Mouse (Mus musculus): ENCODE results near the gene Oscp1. TPM values are rescaled to one million over a fixed set of nuclear protein-coding genes. Genes with fewer than 3 reads are reported as not detected.

Gene Oscp1
- total RNA-seq (2015; ENCODE audit: low replicate concordance) = 1.3 and 14.8 TPM in 2 replicates
- total RNA-seq (2017; ENCODE audit: low replicate concordance) = 5.6 and 8.9 TPM in 2 replicates

GRCm38 (mm10) chr4:126058134-126058996 lies at the start of gene Oscp1:
Gene Oscp1 (plus strand): TSS chr4:126058565.
- peak; percentile 96 for ATAC-seq (replicated peaks; ENCODE audit: low FRiP score, poor library complexity, severe bottlenecking)

- ATAC-seq (replicated peaks; ENCODE audit: low FRiP score, poor library complexity, severe bottlenecking) = no peak
Observed at GRCm38 (mm10) chr4:126017676-126018332, 40.6 kb upstream of the Oscp1 start.

GRCm38 (mm10) chr4:126018966-126019538 lies 39.3 kb upstream of the Oscp1 start:
- ATAC-seq (replicated peaks; ENCODE audit: low FRiP score, poor library complexity, severe bottlenecking) = no peak

- ATAC-seq (replicated peaks; ENCODE audit: low FRiP score, poor library complexity, severe bottlenecking) = no peak
Observed at GRCm38 (mm10) chr4:126024303-126024900, 34.0 kb upstream of the Oscp1 start, which contains the start of gene Csf3r. Gene Csf3r (plus strand): TSS chr4:126024550.

GRCm38 (mm10) chr4:126025801-126026200 lies 32.6 kb upstream of the Oscp1 start:
- ATAC-seq (replicated peaks; ENCODE audit: low FRiP score, poor library complexity, severe bottlenecking) = no peak

- no peak for ATAC-seq (replicated peaks; ENCODE audit: low FRiP score, poor library complexity, severe bottlenecking)
Observed at GRCm38 (mm10) chr4:126027980-126028379, 30.4 kb upstream of the Oscp1 start.

- ATAC-seq (replicated peaks; ENCODE audit: low FRiP score, poor library complexity, severe bottlenecking) = no peak
Observed at GRCm38 (mm10) chr4:126029042-126029441, 29.3 kb upstream of the Oscp1 start.

GRCm38 (mm10) chr4:126030705-126031104 lies 27.7 kb upstream of the Oscp1 start:
- ATAC-seq (replicated peaks; ENCODE audit: low FRiP score, poor library complexity, severe bottlenecking) = no peak

GRCm38 (mm10) chr4:126035413-126035812 lies 23.0 kb upstream of the Oscp1 start:
- ATAC-seq (replicated peaks; ENCODE audit: low FRiP score, poor library complexity, severe bottlenecking) = no peak

GRCm38 (mm10) chr4:126046851-126047585 lies 11.3 kb upstream of the Oscp1 start, which contains the start of gene Mrps15:
Gene Mrps15 (plus strand): TSS chr4:126046925.
- peak; percentile 88 for ATAC-seq (replicated peaks; ENCODE audit: low FRiP score, poor library complexity, severe bottlenecking)

- ATAC-seq (replicated peaks; ENCODE audit: low FRiP score, poor library complexity, severe bottlenecking) = no peak
Observed at GRCm38 (mm10) chr4:126051617-126052016, 6.7 kb upstream of the Oscp1 start.

- ATAC-seq (replicated peaks; ENCODE audit: low FRiP score, poor library complexity, severe bottlenecking) = peak; percentile 68
Observed at GRCm38 (mm10) chr4:126057207-126058133, 895 bp upstream of the Oscp1 start.

GRCm38 (mm10) chr4:126058997-126059362 lies 615 bp downstream of the Oscp1 start:
- no peak for ATAC-seq (replicated peaks; ENCODE audit: low FRiP score, poor library complexity, severe bottlenecking)

GRCm38 (mm10) chr4:126062856-126063255 lies 4.5 kb downstream of the Oscp1 start:
- ATAC-seq (replicated peaks; ENCODE audit: low FRiP score, poor library complexity, severe bottlenecking) = no peak

- no peak for ATAC-seq (replicated peaks; ENCODE audit: low FRiP score, poor library complexity, severe bottlenecking)
Observed at GRCm38 (mm10) chr4:126065241-126065640, 6.9 kb downstream of the Oscp1 start.

- no peak for ATAC-seq (replicated peaks; ENCODE audit: low FRiP score, poor library complexity, severe bottlenecking)
Observed at GRCm38 (mm10) chr4:126067401-126068077, 9.2 kb downstream of the Oscp1 start.

GRCm38 (mm10) chr4:126068842-126069241 lies 10.5 kb downstream of the Oscp1 start:
- no peak for ATAC-seq (replicated peaks; ENCODE audit: low FRiP score, poor library complexity, severe bottlenecking)

GRCm38 (mm10) chr4:126077833-126078232 lies 19.5 kb downstream of the Oscp1 start:
- no peak for ATAC-seq (replicated peaks; ENCODE audit: low FRiP score, poor library complexity, severe bottlenecking)
